Mouse (Mus musculus) liver, postnatal 0 days (tissue): Measurements from ENCODE around the gene Usp30. TPM values are rescaled to one million over a fixed set of nuclear protein-coding genes. Genes with fewer than 3 reads are reported as not detected.

Experiments
- ATAC-seq: fragments of 200-750 bp; cut with Nextera tagmentation; 2 replicates; pipeline ENCODE4 v1.8.0; 2017; ENCODE audit warnings: mild to moderate bottlenecking, moderate library complexity
- DNase-seq: peaks from one replicate; pipeline ENCODE4 v3.0.0-alpha.2; 2016
- H3K27ac ChIP-seq: fragments of 300-500 bp; sonication (generic); 2 replicates; pipeline ENCODE4 v1.5.1; 2014; ENCODE audit warnings: antibody characterized with exemption, moderate library complexity, mild to moderate bottlenecking, low read depth
- H3K27me3 ChIP-seq: fragments of 300-500 bp; sonication (generic); 2 replicates; pipeline ENCODE4 v1.6.1; 2014; ENCODE audit warnings: low read length, control low read depth, mixed read lengths; ENCODE audit not compliant: insufficient read depth
- H3K36me3 ChIP-seq: fragments of 300-500 bp; sonication (generic); replicated peaks from 2 replicates; pipeline ENCODE4 v1.6.1; 2014; ENCODE audit warnings: mild to moderate bottlenecking, control low read depth, low read length, moderate library complexity, mixed read lengths; ENCODE audit not compliant: insufficient read depth
- H3K4me1 ChIP-seq: fragments of 300-500 bp; sonication (generic); 2 replicates; pipeline ENCODE4 v1.6.1; 2014; ENCODE audit warnings: antibody characterized with exemption, mild to moderate bottlenecking, control low read depth; ENCODE audit not compliant: insufficient read depth
- H3K4me2 ChIP-seq: fragments of 300-500 bp; sonication (generic); 2 replicates; pipeline ENCODE4 v1.6.1; 2014; ENCODE audit warnings: low read depth, mild to moderate bottlenecking, low read length, moderate library complexity, mixed read lengths
- H3K4me3 ChIP-seq: fragments of 300-500 bp; sonication (generic); 2 replicates; pipeline ENCODE4 v1.5.1; 2014; ENCODE audit warnings: low read depth, low read length
- H3K9ac ChIP-seq: fragments of 300-500 bp; sonication (generic); replicated peaks from 2 replicates; pipeline ENCODE4 v1.6.1; 2014; ENCODE audit warnings: mild to moderate bottlenecking, moderate library complexity
- H3K9me3 ChIP-seq: fragments of 300-500 bp; sonication (generic); 2 replicates; pipeline ENCODE4 v1.6.1; 2016; ENCODE audit warnings: mild to moderate bottlenecking, control low read depth, low read length, mixed read lengths
- CTCF ChIP-seq: sonication (generic); IDR thresholded peaks from 2 replicates; pipeline ENCODE4 v1.5.1; 2016; ENCODE audit warnings: antibody characterized with exemption, low read depth
- EP300 ChIP-seq: IDR thresholded peaks from 2 replicates; pipeline ENCODE4 v1.6.1; 2016; ENCODE audit warnings: antibody characterized with exemption, low read depth, mild to moderate bottlenecking
- WGBS: fragments of 180-500 bp; shearing (Covaris S2); extraction: QIAGEN DNeasy Blood & Tissue Kit; methylation state at CpG from one replicate; pipeline ENCODE4 v1.1.7; 2014; ENCODE audit not compliant: insufficient replicate concordance; 5-methylcytosine and 5-hydroxymethylcytosine counted together
- polyA plus RNA-seq: library from polyadenylated mRNA; unstranded; fragments of >200 nt; fragmentation: Nextera tagmentation; extraction: Ambion mirVana; gene quantifications from 2 replicates; pipeline ENCODE4 v1.2.1, GENCODE M21; 2015

The Usp30 gene
- polyA plus RNA-seq, 1 experiment from 2014 or later: 2.6 TPM

- no peak within 1 kb of the TSS for H3K4me3 ChIP-seq
- ATAC-seq (peak; percentile 49; the same call in 1 of the 2 replicates), DNase-seq (peak; percentile 80)
- WGBS: 4% methylated on average over 40 of the region's 40 CpGs
- H3K9ac ChIP-seq: no peak within 1 kb of the TSS
- H3K4me1 ChIP-seq: peaks cover 3% of the 10 kb centered on the region; the same call in 1 of the 2 replicates
- H3K36me3 ChIP-seq: no peaks in the 10 kb centered on the region
- peak within 1 kb of the TSS; percentile 28; the same call in 1 of the 2 replicates for H3K4me2 ChIP-seq
- H3K27me3 ChIP-seq: 0 out of 2 replicates have a peak, but pooled peaks cover 2% of the 10 kb centered on the region
- no peak within 1 kb of the TSS for H3K27ac ChIP-seq
- no peaks in the 10 kb centered on the region for H3K9me3 ChIP-seq
- TF ChIP-seq EP300 (no peak), CTCF (no peak)
Observed at GRCm38 (mm10) chr5:114091057-114091807, 26.0 kb downstream of the Usp30 start, which contains the start of gene Svop. Svop (minus strand) TSS chr5:114091570.

- Histone ChIP-seq H3K27ac (peak overlapping the region; percentile 57), H3K36me3 (no peaks in the 10 kb centered on the region), H3K9ac (peak overlapping the region; percentile 91), H3K4me3 (peak overlapping the region; percentile 83), H3K4me1 (peaks cover 9% of the 10 kb centered on the region), H3K27me3 (no peaks in the 10 kb centered on the region), H3K4me2 (peak overlapping the region; percentile 92), H3K9me3 (no peaks in the 10 kb centered on the region)
- DNase-seq (peak; percentile 88), ATAC-seq (peak; percentile 94)
- no peak for TF ChIP-seq EP300
- TF ChIP-seq CTCF: no peak
- WGBS: 8% methylated on average over 37 of the region's 37 CpGs
Observed at GRCm38 (mm10) chr5:114099709-114100389, 34.6 kb downstream of the Usp30 start.

GRCm38 (mm10) chr5:114100390-114101099 lies 35.3 kb downstream of the Usp30 start:
- Histone ChIP-seq H3K27ac (peak overlapping the region; percentile 57), H3K4me2 (peak overlapping the region; percentile 92), H3K36me3 (0 out of 2 replicates have a peak, but pooled peaks cover 5% of the 10 kb centered on the region), H3K9me3 (no peaks in the 10 kb centered on the region), H3K27me3 (no peaks in the 10 kb centered on the region), H3K4me1 (peaks cover 9% of the 10 kb centered on the region), H3K9ac (peak overlapping the region; percentile 91), H3K4me3 (peak overlapping the region; percentile 83)
- DNase-seq (no peak), ATAC-seq (peak; percentile 78)
- TF ChIP-seq CTCF: no peak
- TF ChIP-seq EP300: no peak
- 3% methylated on average over 41 of the region's 64 CpGs for WGBS

GRCm38 (mm10) chr5:114101873-114102272 lies 36.6 kb downstream of the Usp30 start:
- no peak overlapping the region for H3K27ac ChIP-seq
- WGBS: 81% methylated on average over 4 of the region's 4 CpGs
- TF ChIP-seq EP300: no peak
- no peak for TF ChIP-seq CTCF
- ATAC-seq (no peak), DNase-seq (no peak)
- no peak overlapping the region for H3K9ac ChIP-seq
- no peaks in the 10 kb centered on the region for H3K27me3 ChIP-seq
- H3K9me3 ChIP-seq: no peaks in the 10 kb centered on the region
- H3K36me3 ChIP-seq: peaks cover 14% of the 10 kb centered on the region; the same call in 1 of the 2 replicates
- H3K4me3 ChIP-seq: no peak overlapping the region
- H3K4me2 ChIP-seq: no peak overlapping the region
- peaks cover 9% of the 10 kb centered on the region for H3K4me1 ChIP-seq

- TF ChIP-seq EP300: no peak
- TF ChIP-seq CTCF: no peak
- H3K4me1 ChIP-seq: peaks cover 9% of the 10 kb centered on the region
- H3K9me3 ChIP-seq: no peaks in the 10 kb centered on the region
- H3K36me3 ChIP-seq: peaks cover 15% of the 10 kb centered on the region
- H3K4me2 ChIP-seq: no peak overlapping the region
- ATAC-seq (no peak), DNase-seq (no peak)
- 36% methylated on average over 1 of the region's 1 CpGs for whole genome bisulfite sequencing
- no peak overlapping the region for H3K4me3 ChIP-seq
- no peaks in the 10 kb centered on the region for H3K27me3 ChIP-seq
- H3K9ac ChIP-seq: no peak overlapping the region
- no peak overlapping the region for H3K27ac ChIP-seq
Observed at GRCm38 (mm10) chr5:114102807-114103206, 37.5 kb downstream of the Usp30 start.

- no peak overlapping the region for H3K4me3 ChIP-seq
- no peaks in the 10 kb centered on the region for H3K4me1 ChIP-seq
- ATAC-seq: no peak
- H3K36me3 ChIP-seq: peaks cover 40% of the 10 kb centered on the region
- H3K27me3 ChIP-seq: no peaks in the 10 kb centered on the region
- no peak for DNase-seq
- TF ChIP-seq EP300: no peak
- TF ChIP-seq CTCF: no peak
- H3K9me3 ChIP-seq: no peaks in the 10 kb centered on the region; the same call in 1 of the 2 replicates
- WGBS: 84% methylated on average over 16 of the region's 16 CpGs
- H3K27ac ChIP-seq: no peak overlapping the region
- no peak overlapping the region for H3K4me2 ChIP-seq
- H3K9ac ChIP-seq: no peak overlapping the region
Observed at GRCm38 (mm10) chr5:114106391-114106935, 41.2 kb downstream of the Usp30 start.
